Mouse (Mus musculus) kidney, adult 11 months (tissue): ENCODE measurements at regions not wholly inside any gene's neighbourhood (a gene's known extent, or its start where the extent isn't known, plus 50 kb on each side); places are given as distances from the start of the nearest gene placed in this dataset.

Source experiments
- DNase-seq: peaks from one replicate; pipeline ENCODE4 v3.0.0; 2022

DNA sequence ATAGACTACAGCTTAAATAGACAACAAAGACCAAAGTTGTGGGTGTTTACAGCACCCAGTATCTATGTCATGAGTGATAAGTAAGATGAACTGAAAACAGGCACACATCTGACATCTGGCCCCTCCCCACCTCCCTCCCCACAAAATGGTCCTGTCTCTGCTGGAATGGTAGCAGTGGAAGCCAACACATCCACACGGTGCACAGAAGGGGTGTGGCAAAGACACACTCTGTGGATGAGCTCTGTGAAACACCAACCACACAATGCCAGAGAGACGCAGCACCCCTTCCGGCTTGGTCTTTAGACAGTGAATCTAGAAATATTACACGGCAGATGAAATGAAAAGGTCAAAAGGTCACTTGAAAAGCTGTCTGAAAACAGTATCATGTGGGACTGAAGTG lies 85.6 kb downstream of the Fgf18 start:
- DNase-seq, result no peak

DNA sequence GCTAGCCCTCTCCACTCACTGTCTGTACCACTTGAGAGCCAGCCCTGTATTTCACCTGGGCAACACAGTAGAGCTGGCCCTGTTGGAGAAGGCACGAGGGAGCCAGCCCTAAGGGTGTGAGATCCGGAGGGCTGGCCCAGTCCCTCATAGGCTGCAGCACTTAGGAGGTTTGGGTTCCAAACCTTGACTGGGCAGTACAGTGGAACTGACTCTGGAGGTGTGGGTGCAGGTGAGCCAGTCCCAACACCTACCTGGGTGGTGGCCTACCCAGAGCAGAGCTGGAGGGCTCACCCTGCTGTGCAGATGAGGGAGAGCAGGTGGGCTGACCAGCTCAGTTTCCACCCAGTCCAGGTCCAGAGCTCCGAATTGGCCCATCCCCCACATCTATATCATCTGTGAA lies 86.8 kb downstream of the Fgf18 start:
- no peak for DNase-seq

GRCm38 (mm10) chr11:33050216-33050615 lies 97.0 kb downstream of the Fgf18 start:
- peak; percentile 34 for DNase-seq

GRCm38 (mm10) chr11:33039854-33040792 lies 107.1 kb downstream of the Fgf18 start:
- no peak for DNase-seq

DNA sequence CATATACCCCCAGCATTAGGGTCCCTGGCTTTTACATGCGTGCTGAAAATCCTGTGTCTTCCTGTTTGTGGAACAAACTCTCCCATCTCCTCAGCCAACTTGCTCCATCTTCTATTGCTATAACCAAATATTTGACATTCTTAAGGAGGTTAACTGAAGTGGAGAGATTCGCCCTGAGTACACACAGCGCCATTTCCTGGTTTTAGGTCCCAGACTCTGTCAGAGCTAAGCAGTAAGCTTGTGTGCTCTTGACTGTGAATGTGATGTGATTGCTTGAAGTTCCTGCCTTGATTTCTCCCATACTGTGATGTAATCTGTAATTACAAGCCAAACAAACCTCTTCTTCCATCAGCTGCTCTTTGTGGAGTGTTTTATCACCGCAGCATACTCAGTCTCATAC lies 110.8 kb downstream of the Fgf18 start:
- DNase-seq, result no peak

GRCm38 (mm10) chr11:33028920-33029319 lies 118.3 kb downstream of the Fgf18 start:
- peak; percentile 19 for DNase-seq

DNA sequence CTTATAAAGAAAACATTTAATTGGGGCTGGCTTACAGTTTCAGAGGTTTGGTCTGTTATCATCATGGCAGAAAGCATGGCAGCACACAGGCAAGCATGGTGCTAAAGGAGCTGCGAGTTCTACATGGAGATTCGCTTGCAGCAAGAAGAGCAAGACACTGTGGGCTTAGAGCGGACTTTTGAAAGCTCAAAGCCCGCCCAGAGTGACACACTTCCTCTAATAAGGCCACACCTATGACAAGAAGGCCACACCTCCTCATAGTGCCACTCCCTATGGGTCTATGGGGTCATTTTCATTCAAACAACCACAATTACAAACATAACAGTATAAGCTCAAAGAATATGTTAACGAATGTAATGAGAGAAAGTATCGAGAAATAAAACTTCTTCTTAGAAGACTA lies 120.1 kb downstream of the Fgf18 start:
- DNase-seq, result no peak

- DNase-seq, result no peak
Measured at GRCm38 (mm10) chr11:33013229-33014185, 133.7 kb downstream of the Fgf18 start.

DNA sequence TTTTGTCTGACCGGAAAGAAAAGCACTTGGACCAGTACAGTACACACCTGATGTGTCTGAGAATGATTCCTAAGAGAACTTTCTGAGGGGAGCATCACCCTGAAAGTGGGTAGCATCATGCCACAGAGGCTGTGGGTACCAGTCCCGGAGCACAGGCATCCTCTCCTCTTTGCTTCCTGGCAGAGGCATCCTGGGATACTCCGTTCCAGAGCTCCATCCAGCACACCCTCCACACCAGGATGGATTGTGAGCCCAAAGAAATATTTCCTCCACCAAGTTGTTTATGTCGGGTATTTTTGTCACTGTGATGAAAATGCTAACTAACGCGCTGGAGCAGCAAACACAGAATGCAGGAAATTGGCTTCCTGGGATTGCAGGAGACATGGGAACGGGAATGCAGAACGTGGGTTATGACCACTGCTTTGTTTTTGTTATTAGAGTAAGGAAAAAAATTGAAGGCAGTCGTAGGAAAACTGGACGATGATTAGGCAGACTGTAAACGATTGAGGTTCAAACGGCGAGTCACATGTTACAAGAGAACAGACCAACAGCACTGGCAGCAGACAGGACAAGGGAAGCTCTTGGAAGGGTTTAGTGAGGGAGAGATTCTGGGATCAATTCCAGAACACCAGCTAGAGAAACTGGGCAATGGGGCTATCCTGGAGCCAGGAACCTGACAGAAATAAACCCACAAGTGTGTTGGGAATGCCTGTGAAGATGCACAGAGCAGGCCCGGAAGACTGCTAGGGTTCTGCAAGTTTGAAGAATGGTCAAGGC lies 134.6 kb downstream of the Fgf18 start:
- no peak for DNase-seq

- DNase-seq, result no peak
Measured at GRCm38 (mm10) chr11:33008611-33009010, 138.6 kb downstream of the Fgf18 start.

DNA sequence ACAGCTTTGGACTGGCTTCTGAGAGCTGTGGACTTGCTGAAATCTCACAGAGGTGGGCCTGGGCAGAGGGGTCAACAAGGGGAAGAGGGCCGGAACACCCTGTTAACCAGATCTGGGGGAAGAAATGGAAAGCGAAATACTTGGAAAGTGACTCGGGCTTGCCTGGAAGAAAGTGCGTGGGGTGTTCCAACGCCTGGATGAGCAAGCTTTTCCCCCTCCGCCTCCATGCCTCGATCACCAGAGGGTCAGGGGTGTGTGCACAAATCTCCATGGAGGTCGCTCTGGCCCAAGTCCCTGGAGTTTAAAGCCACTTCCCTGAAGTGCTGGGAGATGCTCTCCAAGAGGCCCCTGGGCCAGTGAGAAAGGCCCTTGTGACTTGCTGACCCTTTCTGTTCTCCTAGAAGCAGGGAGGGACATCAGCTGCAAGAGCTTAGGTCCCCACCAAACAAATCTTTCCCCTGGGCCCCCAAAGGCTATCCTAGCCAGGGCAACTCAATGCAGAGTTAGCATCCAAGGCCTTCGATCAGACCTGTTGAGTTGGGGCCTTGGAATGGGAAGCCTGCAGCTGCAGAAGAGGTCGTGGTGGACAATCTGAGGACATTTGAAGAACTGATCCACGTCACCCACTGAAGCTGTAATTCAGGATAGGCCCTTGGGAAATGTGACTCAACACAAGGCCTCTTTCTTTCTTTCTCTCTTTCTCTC lies 139.2 kb downstream of the Fgf18 start:
- DNase-seq, result no peak

DNA sequence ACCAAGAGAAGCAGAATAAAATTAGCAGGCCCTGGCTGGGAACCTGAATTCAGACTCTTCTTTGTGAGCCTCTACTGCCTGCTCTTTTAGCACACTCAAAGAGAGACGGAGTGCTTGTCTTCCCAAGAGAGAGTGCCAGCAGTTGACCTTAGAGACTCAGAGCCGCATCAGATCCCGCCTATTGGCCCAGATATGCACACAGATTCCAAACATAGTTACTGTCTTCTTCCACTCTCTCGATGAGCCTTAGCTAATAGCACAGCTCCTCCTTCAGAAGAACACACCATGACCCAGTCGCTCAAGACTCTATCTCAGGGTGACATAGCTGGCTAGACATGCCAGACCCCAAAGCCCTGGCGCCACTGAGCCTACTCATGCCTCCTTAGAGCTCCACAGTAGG lies 139.8 kb downstream of the Fgf18 start:
- no peak for DNase-seq

DNA sequence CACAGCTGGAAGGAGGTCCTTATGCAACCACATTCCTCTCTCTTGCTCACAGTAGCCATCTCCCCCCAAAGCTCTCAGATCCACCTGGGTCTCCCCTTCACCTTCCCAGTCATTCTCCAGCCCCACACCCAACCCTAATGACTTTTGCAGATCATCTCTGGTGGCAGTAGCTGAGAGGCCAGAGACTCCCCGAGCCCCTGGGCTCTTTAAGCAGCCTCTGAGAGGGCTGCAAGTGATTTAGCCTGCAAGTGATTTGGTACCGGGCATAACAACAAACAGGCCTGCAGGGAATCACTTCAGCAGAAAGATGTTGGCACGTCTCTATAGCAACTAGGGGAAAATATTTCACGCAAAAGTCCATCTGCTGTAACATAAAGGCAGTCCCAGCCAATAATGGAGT lies 142.0 kb downstream of the Fgf18 start:
- DNase-seq, result no peak

DNA sequence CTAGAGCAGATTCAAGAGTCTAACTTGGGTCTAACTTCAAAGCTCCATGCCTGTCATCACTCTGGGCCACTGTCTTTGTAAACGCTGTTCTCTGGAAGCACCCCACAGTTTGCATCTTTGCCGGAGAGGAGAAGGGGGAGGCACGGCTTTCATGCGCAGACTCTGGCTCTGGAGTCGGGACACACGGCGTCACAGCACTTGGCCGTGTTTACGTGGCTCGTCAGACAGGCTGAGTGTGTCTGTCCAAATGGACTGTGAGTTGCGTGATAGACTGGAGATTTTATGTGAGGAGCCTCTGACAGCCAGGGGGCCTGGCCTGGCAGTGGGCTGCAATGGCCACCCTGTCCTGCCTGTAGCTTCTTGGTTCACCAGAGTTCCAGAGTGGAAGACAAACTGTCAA lies 142.6 kb downstream of the Fgf18 start:
- DNase-seq, result no peak

GRCm38 (mm10) chr11:32999684-33000255 lies 147.4 kb downstream of the Fgf18 start:
- DNase-seq, result no peak

GRCm38 (mm10) chr11:32998687-32999605 lies 148.3 kb downstream of the Fgf18 start:
- no peak for DNase-seq

DNA sequence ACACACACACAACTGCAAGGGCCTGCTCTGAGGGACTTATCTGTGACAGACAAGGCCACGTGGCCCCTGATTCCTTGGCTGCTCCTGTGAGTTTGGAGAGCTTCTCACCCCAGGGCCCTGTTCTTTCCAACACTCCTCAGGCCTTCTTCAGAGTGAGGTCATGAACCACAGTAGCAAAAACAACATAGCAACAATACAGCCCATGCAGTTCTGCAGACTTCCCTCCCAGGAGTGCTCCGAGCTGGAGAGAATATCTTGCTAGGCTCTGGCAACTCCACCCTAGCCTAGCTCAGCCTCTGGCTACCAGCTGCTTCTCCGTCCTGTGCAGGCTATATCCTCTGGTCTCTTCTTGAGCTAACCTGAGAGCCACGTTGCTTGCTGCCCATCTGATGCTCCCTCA lies 152.8 kb downstream of the Fgf18 start:
- no peak for DNase-seq

GRCm38 (mm10) chr11:32993439-32993838 lies 153.8 kb downstream of the Fgf18 start:
- DNase-seq, result no peak

DNA sequence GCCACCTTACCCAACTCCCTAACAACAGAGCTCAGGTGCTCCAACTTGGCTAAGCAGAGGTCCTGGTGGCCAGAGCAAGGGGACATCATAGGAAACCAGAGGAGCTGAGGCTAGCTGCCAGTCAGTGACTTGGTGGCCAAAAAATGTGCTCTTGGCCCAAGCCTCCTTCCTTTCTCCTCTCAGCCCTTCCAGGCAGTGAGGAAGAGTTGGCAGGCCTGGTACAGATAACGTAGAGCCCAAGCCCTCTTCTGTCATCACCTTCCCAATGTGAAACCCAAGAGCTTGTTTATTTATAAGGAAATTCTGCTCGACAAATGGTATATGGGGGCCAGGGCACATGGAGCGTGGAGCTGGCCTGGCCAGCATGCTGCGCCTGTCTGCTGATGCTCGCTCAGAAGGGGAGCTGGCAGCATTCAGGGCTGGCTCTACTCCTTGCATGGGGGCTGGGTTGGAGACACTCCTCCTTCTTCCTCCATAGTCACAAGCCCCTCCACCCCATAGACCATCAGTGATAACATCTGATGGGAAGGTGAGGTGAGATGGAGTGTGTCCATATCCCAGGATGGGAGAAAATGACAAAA lies 156.1 kb downstream of the Fgf18 start:
- DNase-seq, result no peak

DNA sequence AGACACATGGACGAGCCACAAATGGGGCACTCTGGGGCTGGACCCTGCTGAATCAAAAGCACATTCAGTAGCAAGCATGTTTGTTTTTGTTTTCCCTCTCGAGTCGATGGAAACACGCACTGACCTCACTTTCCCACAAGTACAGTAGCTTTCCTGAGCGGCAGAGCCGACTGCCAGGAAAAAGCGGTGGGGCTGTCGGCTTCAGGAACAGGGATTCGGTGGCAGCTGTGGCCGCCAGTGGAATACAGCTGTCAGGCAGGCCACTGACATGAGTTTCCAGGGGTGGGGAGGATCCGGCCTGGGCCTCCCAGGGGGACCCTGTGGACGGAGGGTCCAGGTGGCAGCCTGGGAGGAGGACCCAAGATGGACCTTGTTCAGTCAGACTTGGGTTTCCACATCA lies 157.0 kb downstream of the Fgf18 start:
- DNase-seq, result no peak
